Mouse (Mus musculus) frontal cortex, postnatal 36 days (tissue): Measurements from ENCODE around the gene Grm8.
"Not testable (repeated sequence)": the region's sequence is repeated elsewhere in the genome, so short reads cannot be mapped to it uniquely, and the experiment has no call there.

Experiments
- DNase-seq, 2 experiments: peaks; one replicate each; pipeline ENCODE4 v3.0.0; 2022; ENCODE audit warnings: low spot score in 2 of 2

The Grm8 gene

GRCm38 (mm10) chr6:27887922-27888321 lies 247.1 kb downstream of the Grm8 start:
- DNase-seq = no peak

DNA sequence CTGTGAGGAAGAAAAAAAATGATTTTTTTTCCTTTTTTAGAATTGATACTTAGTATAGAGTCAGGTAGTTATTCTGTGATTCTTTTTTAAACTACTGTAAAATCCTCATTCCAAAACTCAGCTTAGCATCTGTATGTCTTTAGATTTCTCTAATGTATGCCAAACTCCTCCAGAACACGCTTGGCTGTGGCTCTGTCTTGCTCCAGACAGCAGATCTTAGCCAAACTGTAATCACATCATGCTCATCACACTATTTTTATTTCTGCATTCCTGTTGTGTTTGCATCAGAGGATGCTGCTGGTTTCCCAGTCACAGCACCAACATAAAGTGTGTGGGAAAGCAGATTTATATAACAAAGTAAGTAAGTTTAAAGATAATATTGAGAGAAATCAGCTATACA lies 249.2 kb downstream of the Grm8 start:
- peak; percentile 6 to 43 for DNase-seq

DNA sequence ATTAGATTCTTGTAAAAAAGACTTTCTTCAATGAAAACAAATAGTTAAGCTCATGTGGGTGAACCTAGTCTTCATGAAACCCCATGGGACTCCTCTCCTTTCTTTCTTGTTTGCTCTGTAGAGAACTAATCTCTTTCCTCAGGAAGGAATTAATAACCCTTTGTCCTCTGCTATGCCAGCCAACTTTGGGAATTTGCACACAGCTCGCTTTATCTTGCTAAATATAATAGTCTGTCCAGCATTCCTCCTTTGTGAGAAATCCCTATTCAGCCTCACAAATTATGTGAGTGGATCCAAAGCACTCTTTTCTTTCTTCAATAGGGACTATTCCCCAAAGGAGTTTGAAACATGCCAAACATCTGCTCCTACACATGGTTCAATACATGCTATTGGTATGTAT lies 285.3 kb downstream of the Grm8 start:
- DNase-seq = no peak

DNA sequence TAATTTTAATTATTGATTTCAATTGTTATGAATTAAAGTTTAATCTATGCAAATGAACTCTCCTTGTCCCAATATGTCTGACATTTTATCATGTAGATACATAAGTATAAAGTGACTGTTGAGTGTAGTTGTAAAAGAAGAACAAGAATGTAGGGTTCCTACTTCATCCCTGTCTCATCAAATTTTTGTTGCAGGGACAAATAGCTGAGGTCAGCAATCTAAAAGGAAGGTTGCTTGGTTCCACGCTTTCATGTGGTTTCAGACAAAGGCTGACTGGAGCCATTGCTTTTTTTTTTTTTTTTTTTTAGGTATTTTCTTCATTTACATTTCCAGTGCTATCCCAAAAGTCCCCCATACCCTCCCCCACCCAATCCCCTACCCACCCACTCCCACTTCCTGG lies 298.8 kb downstream of the Grm8 start:
- no peak for DNase-seq

- not testable (repeated sequence) for DNase-seq
These were observed 315.2 kb downstream of the Grm8 start for GRCm38 (mm10) chr6:27819735-27820134.

GRCm38 (mm10) chr6:27812789-27813188 lies 322.2 kb downstream of the Grm8 start:
- DNase-seq = no peak

- DNase-seq = peak in 1 of 2 experiments; percentile 18
These were observed 325.0 kb downstream of the Grm8 start for GRCm38 (mm10) chr6:27809996-27810395.

DNA sequence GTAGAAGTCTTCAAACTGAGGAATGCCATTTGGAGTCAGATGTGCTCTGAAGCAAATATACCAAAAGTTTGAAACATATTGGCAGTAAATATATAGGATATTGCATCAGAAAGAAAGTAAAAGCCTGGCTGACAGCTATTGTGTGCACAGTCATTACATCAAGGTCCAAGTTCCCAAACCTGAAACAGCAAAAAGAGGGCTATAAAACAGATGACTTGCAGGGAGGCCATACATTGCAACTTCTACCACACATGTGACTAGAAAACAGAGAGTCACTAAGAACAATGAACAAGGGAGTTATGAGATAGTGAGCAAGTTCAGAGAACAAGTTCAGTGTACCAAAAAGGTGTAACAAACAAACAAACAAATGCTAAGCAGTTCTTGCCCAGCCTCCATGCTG lies 328.2 kb downstream of the Grm8 start:
- no peak for DNase-seq

DNA sequence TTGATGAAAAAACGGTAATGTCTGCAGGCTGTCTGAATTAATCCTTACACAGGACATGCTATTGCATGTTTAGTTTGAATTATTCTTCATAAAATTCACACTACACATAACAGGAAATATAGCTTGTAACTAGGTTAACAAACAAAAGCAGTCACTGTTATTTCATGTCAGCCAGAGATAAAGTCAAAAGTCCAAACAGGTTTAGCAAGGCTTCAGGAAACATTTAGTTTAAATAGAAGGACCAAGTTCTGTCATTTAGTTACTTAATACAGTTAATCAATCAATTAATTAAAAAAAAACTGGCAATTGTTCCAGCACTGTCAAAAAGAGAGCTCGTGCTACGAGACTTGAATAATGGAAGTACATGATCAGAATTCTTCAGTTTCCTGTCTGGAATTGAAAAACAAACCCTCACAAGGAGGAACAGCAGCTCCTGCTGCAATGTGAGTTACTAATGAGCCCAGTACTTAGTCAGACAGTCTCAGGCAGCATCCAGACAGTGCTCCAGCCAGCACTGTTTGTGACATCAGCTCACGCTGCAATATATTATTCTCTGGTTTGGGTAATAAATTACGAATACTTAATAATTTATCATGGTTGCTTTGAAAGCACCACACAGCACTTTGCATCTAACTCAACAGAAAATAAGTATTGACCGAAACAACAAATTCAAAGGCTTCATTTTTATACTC lies 334.0 kb downstream of the Grm8 start:
- DNase-seq = no peak

DNA sequence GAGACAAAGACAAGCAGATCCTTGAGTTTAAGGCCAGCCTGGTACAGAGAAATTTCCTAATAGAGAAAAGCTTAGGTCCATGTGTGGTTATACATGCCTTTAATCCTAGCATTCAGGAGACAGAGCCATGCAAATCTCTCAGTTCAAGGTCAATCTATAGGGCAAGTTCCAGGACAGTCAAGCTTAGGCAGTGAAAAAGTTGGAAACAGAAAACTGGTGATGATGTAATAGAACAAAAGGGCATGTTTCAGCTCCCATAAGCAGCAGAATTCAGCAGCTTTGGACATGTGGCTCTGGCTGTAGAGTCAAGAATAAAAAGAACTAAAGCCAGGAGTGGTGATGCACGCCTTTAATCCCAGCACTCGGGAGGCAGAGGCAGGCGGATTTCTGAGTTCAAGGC lies 336.2 kb downstream of the Grm8 start:
- DNase-seq = no peak

- peak in 1 of 2 experiments; percentile 41 for DNase-seq
These were observed 345.4 kb downstream of the Grm8 start for GRCm38 (mm10) chr6:27789566-27789965.

- peak; percentile 23 to 70 for DNase-seq
These were observed 345.8 kb downstream of the Grm8 start for GRCm38 (mm10) chr6:27789151-27789550.

- DNase-seq = no peak
These were observed 352.7 kb downstream of the Grm8 start for GRCm38 (mm10) chr6:27782251-27782650.

DNA sequence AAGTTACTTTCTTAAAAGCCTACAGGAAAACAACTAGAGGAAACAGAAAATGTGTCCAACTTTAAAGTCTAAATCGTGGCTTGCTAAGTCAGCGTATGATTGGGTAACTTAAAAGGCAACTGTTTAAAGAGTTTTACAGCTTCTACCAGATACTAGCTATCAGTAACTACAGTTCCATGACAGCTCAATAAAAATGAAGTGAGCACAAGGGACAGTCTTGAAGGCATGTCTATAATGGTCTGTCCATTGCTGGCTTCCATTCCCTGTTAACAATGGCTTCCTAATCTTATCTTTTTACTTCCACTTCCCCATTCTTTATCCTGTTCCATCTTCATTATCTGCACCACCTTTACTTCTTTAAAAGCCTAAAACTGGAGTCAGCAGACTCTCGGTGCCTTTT lies 353.6 kb downstream of the Grm8 start:
- no peak for DNase-seq

GRCm38 (mm10) chr6:27775646-27776271 lies 359.2 kb downstream of the Grm8 start:
- no peak for DNase-seq

- peak; percentile 41 to 65 for DNase-seq
These were observed 372.9 kb downstream of the Grm8 start for GRCm38 (mm10) chr6:27762061-27762460.

DNA sequence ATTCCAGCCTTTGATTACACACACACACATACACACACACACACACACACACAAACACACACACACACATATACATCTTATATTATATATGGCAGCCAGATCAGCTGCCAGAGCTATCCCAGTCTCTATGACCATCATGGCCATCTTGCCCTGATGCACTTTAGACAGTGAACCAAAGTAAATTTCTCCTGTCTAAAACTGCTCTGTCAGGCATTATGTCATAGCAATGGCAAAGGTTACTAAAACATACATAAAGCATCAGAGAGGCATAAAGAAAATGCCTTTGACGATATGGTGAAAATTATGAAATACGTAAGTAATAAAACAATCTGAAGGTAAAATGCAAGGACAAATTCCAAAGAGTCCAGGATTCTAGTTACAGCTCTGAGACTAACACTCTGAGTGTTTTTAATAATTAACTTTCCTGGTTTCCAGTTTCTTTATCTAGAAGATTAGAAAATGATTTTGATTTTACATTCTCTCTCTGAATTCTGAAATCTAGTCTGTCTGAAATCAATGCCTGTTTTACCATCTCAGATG lies 381.6 kb downstream of the Grm8 start:
- no peak for DNase-seq

GRCm38 (mm10) chr6:27746493-27746892 lies 388.5 kb downstream of the Grm8 start:
- DNase-seq = no peak

DNA sequence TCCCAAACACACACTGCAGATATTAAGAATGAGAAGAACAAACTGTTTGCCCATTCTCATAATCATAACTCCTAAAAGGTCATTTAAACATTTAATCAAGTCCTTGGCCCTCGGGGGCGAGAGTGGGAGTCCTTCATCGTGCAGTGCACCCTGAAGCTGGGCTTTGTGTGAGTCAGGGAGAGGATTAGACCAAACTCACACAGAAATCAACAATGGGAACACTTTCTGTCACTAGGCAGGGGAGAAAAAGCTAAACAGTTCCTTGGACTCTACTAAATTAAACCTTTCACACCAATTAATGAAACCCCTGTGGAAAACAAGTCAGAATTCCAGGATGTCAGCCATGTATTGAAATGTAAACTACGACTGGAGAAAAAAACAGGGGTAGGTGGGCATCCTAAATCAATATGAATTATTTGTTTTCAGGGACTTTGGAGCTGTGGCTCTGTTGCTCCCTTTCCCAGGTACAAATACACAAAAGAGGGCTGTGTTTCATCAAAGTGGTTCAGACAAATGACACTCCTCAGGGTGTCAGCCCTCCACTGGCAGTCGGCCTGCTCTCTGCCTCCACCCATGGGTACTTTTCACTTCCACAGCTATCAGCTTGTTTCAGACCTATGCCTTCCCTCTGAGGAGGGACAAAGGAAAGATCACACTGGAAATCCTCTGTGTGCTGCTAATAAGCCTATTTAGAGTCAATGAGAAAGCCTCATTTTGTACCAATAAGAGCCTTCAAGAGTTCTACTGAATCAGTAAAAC lies 389.1 kb downstream of the Grm8 start:
- DNase-seq = no peak

DNA sequence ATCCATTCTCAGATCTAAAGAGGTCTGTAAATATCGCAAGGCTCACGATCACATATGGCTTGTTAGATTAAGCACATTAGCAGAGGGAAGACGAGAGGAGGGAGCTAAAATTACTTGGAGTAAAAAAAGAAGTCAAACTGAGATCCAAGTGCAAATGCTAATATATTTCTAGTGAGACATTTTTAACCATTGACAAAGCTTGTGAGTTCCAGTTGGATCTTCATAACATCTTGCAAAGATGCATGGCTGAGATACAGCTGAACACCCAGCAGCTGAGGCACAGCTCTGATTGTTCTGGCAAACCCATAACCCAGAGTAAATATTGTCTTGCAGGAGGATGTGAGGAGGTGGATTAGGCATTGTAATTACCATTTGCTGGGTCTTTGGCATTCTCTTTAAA lies 445.6 kb downstream of the Grm8 start:
- peak; percentile 22 to 65 for DNase-seq

GRCm38 (mm10) chr6:27661747-27662435 lies 473.1 kb downstream of the Grm8 start:
- DNase-seq = no peak

DNA sequence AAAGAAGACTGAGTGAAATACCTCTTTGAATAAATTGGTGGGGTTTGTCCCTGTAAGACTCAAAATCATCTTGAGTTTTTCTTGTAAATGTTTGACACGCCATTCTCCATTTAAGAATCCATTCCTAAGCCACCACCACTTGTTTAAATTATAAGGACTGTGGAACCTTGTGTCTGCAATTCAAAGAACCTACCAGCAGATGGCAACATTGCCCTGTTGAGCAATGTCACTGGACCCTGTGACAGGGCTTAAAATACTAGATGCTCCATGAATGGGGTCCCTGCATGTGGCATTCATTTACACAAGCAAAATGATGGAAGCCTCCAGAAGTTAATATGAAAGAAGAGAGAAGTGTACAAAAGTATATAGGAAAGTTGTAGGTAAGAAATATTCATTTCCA lies 477.5 kb downstream of the Grm8 start:
- peak; percentile 49 to 76 for DNase-seq
